Mouse (Mus musculus) adipose tissue, adult 10 weeks (tissue): ENCODE measurements around the gene Lmln. TPM values are rescaled to one million over a fixed set of nuclear protein-coding genes. Genes with fewer than 3 reads are reported as not detected.

Experiments used
- polyA plus RNA-seq: library from polyadenylated mRNA; stranded (reverse); fragments of 350-450 nt; fragmentation: Illumina TruSeq; extraction: RNeasy Lipid Tissue Mini Kit (QIAGEN cat#74804); gene quantifications from one replicate; pipeline ENCODE4 v1.2.3, GENCODE M21; 2014; ENCODE audit warnings: low read depth, low replicate concordance

Lmln gene
- polyA plus RNA-seq: 3.0 TPM

DNA sequence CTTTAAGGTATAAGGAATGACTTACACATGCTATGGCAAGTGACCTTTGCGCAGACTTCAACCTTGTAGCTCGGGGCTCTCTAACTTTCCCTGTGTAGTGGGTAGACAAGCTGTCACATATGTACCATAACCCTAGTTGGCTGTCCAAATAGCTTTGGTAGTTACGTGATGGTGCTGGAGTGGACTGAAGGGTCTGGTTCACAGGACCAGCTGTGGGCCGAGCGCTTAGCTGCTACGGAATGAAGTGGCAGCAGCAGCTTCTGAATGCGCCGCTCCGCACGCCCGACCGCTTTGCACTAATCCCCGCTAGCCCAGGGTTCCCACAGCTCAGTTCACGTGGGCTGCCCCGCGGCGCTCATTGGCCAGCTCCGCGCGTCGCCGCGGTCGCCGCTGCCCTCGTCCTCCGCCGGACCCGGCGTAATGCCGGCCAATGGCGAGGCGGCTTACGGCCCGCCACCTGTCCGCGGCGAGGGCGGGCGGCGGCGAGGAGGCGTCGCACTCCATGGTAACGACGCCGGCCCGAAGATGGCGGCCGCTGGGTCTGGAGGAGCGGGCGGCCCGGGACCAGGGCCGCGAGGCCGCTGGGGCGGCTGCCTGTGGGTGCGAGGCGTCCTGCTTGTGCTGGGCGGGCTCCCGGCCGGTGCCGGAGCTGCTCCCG is at the start of gene Lmln:
Lmln (plus strand) TSS at position 498 of the 658 bp plus-strand sequence.

DNA sequence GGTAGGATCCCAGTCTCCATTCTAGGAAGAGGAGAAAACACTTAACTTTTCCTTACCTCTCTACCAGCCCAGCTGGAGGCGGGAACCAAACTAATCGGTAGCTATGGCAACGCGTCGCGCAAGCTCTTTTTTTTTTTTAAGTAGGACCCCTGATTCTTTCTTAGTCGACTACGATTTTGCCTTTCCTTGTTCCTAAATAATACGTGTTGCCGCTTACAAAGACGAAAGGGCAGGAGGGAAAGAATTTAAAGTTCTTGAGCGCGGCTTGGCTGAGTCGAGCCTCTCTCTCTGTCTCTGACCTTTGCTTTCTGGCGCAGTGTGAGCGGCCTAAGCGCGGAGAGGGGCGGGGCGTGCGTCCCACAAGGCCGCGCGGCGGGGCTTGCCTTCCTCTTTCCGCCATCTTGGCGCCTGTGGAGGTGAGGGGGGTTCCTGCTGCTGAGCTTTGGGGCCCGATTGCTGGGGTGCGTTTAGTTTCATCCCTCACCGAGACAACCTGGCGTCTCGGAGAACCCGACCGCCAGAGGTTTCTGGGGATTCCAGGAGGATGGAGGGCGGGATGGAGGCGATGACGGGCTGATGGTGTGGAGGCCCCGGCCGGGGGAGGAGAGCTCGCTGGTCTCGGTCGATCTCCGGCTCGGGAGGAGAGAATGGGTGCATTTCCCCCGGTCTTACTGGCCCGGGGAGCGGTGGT is 6.1 kb upstream of the Lmln start, which contains the start of the genes Iqcg and Rpl35a:
Iqcg (minus strand) TSS at position 124 of the 691 bp plus-strand sequence.
Rpl35a (plus strand) TSS at position 359 of the 691 bp plus-strand sequence.

Other genes with a start within 250 kb of the Lmln start
- 61.6 TPM for gene Fyttd1, start 185.0 kb upstream of the Lmln start, polyA plus RNA-seq
- gene Rubcn, start 184.8 kb upstream of the Lmln start, polyA plus RNA-seq: 35.4 TPM
- gene Lrch3, start 148.4 kb upstream of the Lmln start, polyA plus RNA-seq: 24.9 TPM
- 5.7 TPM for gene Iqcg, start 6.3 kb upstream of the Lmln start, polyA plus RNA-seq
- 1,042 TPM for gene Rpl35a, start 6.1 kb upstream of the Lmln start, polyA plus RNA-seq
- gene Osbpl11, start 122.5 kb downstream of the Lmln start, polyA plus RNA-seq: 24.6 TPM
- 41.2 TPM for gene Snx4, start 188.9 kb downstream of the Lmln start, polyA plus RNA-seq